Mouse (Mus musculus) G1E (cell line): ENCODE measurements around the gene Bcl2l12. TPM values are rescaled to one million over a fixed set of nuclear protein-coding genes. Genes with fewer than 3 reads are reported as not detected.

Experiments used
- ATAC-seq: 2 replicates; pipeline ENCODE4 v1.8.0; 2016; ENCODE audit warnings: mild to moderate bottlenecking; ENCODE audit not compliant: insufficient number of reproducible peaks, poor library complexity, low FRiP score, severe bottlenecking; ENCODE audit errors: extremely low read depth
- DNase-seq: peaks from one replicate; pipeline ENCODE4 v3.0.0; 2012; ENCODE audit warnings: low spot score
- H3K27me3 ChIP-seq: 2 replicates; pipeline ENCODE4 v1.6.1; 2012; ENCODE audit warnings: mild to moderate bottlenecking, low read length, inconsistent platforms; ENCODE audit not compliant: insufficient read depth
- H3K36me3 ChIP-seq: replicated peaks from 2 replicates; pipeline ENCODE3; 2012; ENCODE audit warnings: mild to moderate bottlenecking, inconsistent platforms
- H3K4me1 ChIP-seq: 2 replicates; pipeline ENCODE4 v1.6.1; 2012; ENCODE audit warnings: low read depth, low read length, inconsistent platforms, mixed read lengths; ENCODE audit not compliant: insufficient read depth
- H3K4me3 ChIP-seq: 2 replicates; pipeline ENCODE4 v1.5.1; 2012; ENCODE audit warnings: low read depth, mild to moderate bottlenecking, inconsistent platforms, low read length, moderate library complexity, mixed read lengths
- H3K9me3 ChIP-seq: replicated peaks from 2 replicates; pipeline ENCODE4 v1.6.1; 2012; ENCODE audit warnings: inconsistent platforms
- CTCF ChIP-seq: IDR thresholded peaks from 2 replicates; pipeline ENCODE4 v1.5.1; 2012; ENCODE audit warnings: low read depth, low read length, inconsistent platforms, mixed read lengths
- GATA1 ChIP-seq: IDR thresholded peaks from 2 replicates; pipeline ENCODE4 v1.6.1; 2012; ENCODE audit warnings: borderline replicate concordance, low read length, inconsistent platforms, mixed read lengths
- GATA2 ChIP-seq: IDR thresholded peaks from 2 replicates; pipeline ENCODE4 v1.6.1; 2012; ENCODE audit warnings: low read depth, low read length, inconsistent platforms, borderline replicate concordance
- POLR2AphosphoS5 ChIP-seq: IDR thresholded peaks from 2 replicates; pipeline ENCODE4 v1.6.1; 2012; ENCODE audit warnings: low read depth, low read length, inconsistent platforms; ENCODE audit not compliant: insufficient replicate concordance
- TAL1 ChIP-seq: conservative IDR thresholded peaks from 2 replicates; pipeline ENCODE4 v1.6.1; 2012; ENCODE audit warnings: low read depth, low read length, inconsistent platforms, mixed read lengths
- polyA plus RNA-seq: library from polyadenylated mRNA; stranded (reverse); fragments of >175 nt; gene quantifications from 2 replicates; pipeline ENCODE4 v1.2.3, GENCODE M21; 2012
- total RNA-seq, 2 experiments: library from RNA; stranded (forward) in 1 of 2; stranded (reverse) in 1 of 2; fragments of 200-1000 nt in 1 of 2; fragments of >200 nt in 1 of 2; fragmentation: Nextera tagmentation in 1 of 2; gene quantifications; 2 replicates each; pipeline ENCODE4 v1.2.3; 2014 to 2017

Gene Bcl2l12
- total and polyA plus RNA-seq, 3 experiments, result 11.1 to 74.6 (median 15.6) TPM

GRCm38 (mm10) chr7:45006503-45006902 is 8.0 kb upstream of the Bcl2l12 start:
- no peaks in the 10 kb centered on the region for H3K27me3 ChIP-seq
- no peak for ATAC-seq
- DNase-seq, result no peak
- H3K36me3 ChIP-seq, result peaks cover 99% of the 10 kb centered on the region
- no peak overlapping the region for H3K4me3 ChIP-seq
- H3K9me3 ChIP-seq, result peaks cover 7% of the 10 kb centered on the region
- peaks cover 54% of the 10 kb centered on the region for H3K4me1 ChIP-seq
- TF ChIP-seq POLR2AphosphoS5, result no peak
- no peak for TF ChIP-seq GATA1
- TF ChIP-seq CTCF, result no peak
- no peak for TF ChIP-seq GATA2
- TF ChIP-seq TAL1, result no peak

DNA sequence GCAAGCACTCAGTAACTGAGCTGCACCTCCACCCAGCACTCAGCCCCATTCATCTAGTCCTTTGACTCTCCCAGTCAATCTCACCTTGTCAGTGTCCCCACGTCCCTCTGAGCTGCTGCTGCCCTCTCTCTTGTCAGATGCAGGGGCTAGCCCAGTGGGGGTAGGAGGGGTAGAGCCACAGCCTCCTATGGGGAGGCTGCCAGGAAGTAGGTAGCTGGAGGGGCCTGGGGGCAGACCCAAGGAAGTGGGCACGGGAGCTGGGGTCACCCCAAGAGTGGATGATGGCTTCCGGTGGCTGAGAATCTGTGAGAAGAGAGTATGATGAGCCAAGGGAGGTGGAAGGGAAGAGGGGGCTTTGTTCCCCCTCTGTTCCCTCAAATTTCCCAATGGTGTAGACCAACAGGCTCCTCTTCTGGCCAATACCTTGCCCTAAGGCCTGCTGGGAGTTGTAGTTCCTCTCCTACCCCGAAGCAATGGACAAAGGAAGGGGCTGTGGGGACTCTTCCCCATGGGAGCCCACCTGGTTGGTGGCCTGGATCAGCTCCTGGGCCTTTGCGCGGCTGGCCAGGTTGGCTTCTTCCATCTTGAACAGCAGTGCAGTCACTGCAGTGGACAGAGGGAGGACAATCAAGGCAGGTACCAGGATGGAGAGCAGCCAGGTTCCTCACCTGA is 6.9 kb upstream of the Bcl2l12 start:
- no peak for DNase-seq
- Histone ChIP-seq H3K36me3 (peaks cover 100% of the 10 kb centered on the region), H3K4me3 (no peak overlapping the region), H3K27me3 (no peaks in the 10 kb centered on the region), H3K4me1 (peaks cover 62% of the 10 kb centered on the region), H3K9me3 (peaks cover 7% of the 10 kb centered on the region)
- no peak for ATAC-seq
- TF ChIP-seq GATA2, result no peak
- no peak for TF ChIP-seq TAL1
- TF ChIP-seq GATA1, result no peak
- no peak for TF ChIP-seq POLR2AphosphoS5
- TF ChIP-seq CTCF, result no peak

DNA sequence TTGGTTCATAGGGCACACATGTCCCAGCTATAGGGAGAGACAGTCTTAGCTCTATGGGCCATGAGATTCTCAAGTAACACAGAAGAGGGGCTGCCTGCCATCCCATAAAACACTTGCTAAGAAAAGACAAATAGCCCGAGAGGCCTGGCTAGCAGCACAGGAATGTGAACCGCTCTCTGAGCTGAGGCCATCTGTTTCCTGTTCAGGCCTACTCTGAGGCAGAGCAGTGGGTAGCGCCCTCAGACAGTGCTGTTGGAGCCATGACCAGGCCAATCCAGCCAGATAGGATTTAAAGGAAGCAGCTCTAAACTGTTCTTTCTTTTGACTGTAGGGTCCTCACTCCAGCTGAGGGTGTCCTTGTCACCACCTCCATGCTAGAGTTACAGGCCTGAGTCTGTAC is 6.0 kb upstream of the Bcl2l12 start:
- no peak for DNase-seq
- Histone ChIP-seq H3K36me3 (peaks cover 100% of the 10 kb centered on the region), H3K4me1 (peaks cover 65% of the 10 kb centered on the region)

GRCm38 (mm10) chr7:45002440-45002839 is 3.9 kb upstream of the Bcl2l12 start:
- no peak for TF ChIP-seq GATA2
- TF ChIP-seq GATA1, result no peak
- no peak for TF ChIP-seq TAL1
- no peak for TF ChIP-seq POLR2AphosphoS5
- TF ChIP-seq CTCF, result no peak
- DNase-seq (no peak), ATAC-seq (no peak)
- Histone ChIP-seq H3K9me3 (no peaks in the 10 kb centered on the region; the same call in 1 of the 2 replicates), H3K27me3 (no peaks in the 10 kb centered on the region), H3K4me3 (no peak overlapping the region), H3K4me1 (peaks cover 75% of the 10 kb centered on the region), H3K36me3 (peaks cover 86% of the 10 kb centered on the region)

More for the DNA sequence above, 6.0 kb upstream of the Bcl2l12 start:
- Histone ChIP-seq H3K4me3 (no peak overlapping the region), H3K27me3 (no peaks in the 10 kb centered on the region), H3K9me3 (peaks cover 7% of the 10 kb centered on the region)
- TF ChIP-seq GATA1, result no peak
- TF ChIP-seq CTCF, result no peak
- no peak for TF ChIP-seq TAL1
- TF ChIP-seq POLR2AphosphoS5, result no peak
- no peak for TF ChIP-seq GATA2
- ATAC-seq, result no peak

DNA sequence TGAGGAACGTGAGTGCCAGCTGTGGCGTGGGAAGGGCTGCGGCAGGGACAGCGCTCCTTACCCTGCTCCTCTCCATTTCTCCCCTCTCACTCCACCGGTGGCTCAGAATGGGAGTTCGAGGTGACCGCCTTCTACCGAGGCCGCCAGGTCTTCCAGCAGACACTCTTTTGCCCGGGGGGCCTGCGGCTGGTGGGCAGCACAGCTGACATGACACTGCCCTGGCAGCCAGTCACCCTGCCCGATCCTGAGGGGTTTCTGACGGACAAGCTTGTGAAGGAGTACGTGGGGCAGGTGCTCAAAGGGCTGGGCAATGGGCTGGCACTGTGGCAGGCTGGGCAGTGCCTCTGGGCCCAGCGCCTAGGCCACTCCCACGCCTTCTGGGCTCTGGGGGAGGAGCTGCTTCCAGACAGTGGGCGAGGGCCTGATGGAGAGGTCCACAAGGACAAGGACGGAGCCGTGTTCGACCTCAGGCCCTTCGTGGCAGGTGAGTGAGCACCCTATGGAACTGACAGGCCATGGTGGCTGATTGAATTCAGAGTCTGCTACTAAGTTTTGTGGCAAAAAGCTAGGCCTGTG is 2.1 kb upstream of the Bcl2l12 start:
- Histone ChIP-seq H3K4me1 (peaks cover 79% of the 10 kb centered on the region), H3K9me3 (no peaks in the 10 kb centered on the region), H3K36me3 (peaks cover 80% of the 10 kb centered on the region), H3K4me3 (peak overlapping the region; percentile 44; the same call in 1 of the 2 replicates), H3K27me3 (no peaks in the 10 kb centered on the region)
- ATAC-seq (no peak), DNase-seq (no peak)
- no peak for TF ChIP-seq POLR2AphosphoS5
- TF ChIP-seq GATA2, result no peak
- no peak for TF ChIP-seq TAL1
- no peak for TF ChIP-seq GATA1
- no peak for TF ChIP-seq CTCF

DNA sequence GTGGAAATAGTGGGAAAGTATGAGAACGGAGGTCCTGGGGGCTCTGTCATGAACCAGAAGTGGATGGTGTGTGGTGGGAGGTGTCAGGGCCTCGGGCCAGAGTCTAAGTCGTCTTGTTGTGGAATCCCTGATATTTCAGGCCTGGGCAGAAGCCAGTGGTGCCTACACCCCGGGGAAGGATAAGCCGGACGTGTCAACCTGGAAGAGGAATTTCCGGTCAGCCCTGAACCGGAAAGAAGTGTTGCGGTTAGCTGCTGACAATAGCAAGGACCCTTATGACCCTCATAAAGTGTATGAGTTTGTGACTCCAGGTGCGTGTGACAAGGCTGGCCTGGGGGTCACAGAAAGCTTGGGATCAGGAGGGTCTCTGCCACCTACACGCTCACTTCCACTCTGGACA is 1.2 kb upstream of the Bcl2l12 start:
- peaks cover 79% of the 10 kb centered on the region for H3K4me1 ChIP-seq
- H3K4me3 ChIP-seq, result peak overlapping the region; percentile 35; the same call in 1 of the 2 replicates
- H3K36me3 ChIP-seq, result peaks cover 80% of the 10 kb centered on the region
- no peaks in the 10 kb centered on the region for H3K27me3 ChIP-seq
- DNase-seq (no peak), ATAC-seq (no peak)
- no peaks in the 10 kb centered on the region for H3K9me3 ChIP-seq
- TF ChIP-seq TAL1, result no peak
- TF ChIP-seq CTCF, result no peak
- TF ChIP-seq POLR2AphosphoS5, result no peak
- TF ChIP-seq GATA1, result no peak
- no peak for TF ChIP-seq GATA2
